Mouse (Mus musculus) layer of hippocampus, postnatal 10 days (tissue): ENCODE measurements around the gene Tomm40l. TPM values are rescaled to one million over a fixed set of nuclear protein-coding genes. Genes with fewer than 3 reads are reported as not detected.

Experiments
- DNase-seq, 2 experiments: peaks; one replicate each; pipeline ENCODE4 v3.0.0; 2021; ENCODE audit warnings: low spot score in 2 of 2
- total RNA-seq, 2 experiments: library from RNA; stranded (reverse); gene quantifications; 2 replicates each; pipeline ENCODE4 v1.2.3; 2021

Tomm40l gene
- total RNA-seq, 2 experiments from 2014 or later, result 65.5 to 66.3 TPM

- DNase-seq, result no peak
Measured at GRCm38 (mm10) chr1:171193911-171194830, 28.1 kb downstream of the Tomm40l start.

GRCm38 (mm10) chr1:171193093-171193840 is 29.0 kb downstream of the Tomm40l start:
- DNase-seq, result no peak

- DNase-seq, result no peak
Measured at GRCm38 (mm10) chr1:171192283-171192682, 30.0 kb downstream of the Tomm40l start.

- DNase-seq, result no peak
Measured at GRCm38 (mm10) chr1:171190832-171191231, 31.5 kb downstream of the Tomm40l start.

- no peak for DNase-seq
Measured at GRCm38 (mm10) chr1:171189476-171190114, 32.7 kb downstream of the Tomm40l start.

GRCm38 (mm10) chr1:171189046-171189445 is 33.3 kb downstream of the Tomm40l start:
- no peak for DNase-seq

- DNase-seq, result no peak
Measured at GRCm38 (mm10) chr1:171187851-171188700, 34.2 kb downstream of the Tomm40l start.

- DNase-seq, result no peak
Measured at GRCm38 (mm10) chr1:171185655-171186054, 36.7 kb downstream of the Tomm40l start.

- no peak for DNase-seq
Measured at GRCm38 (mm10) chr1:171184314-171184713, 38.0 kb downstream of the Tomm40l start.

GRCm38 (mm10) chr1:171183620-171184019 is 38.7 kb downstream of the Tomm40l start:
- no peak for DNase-seq

- DNase-seq, result no peak
Measured at GRCm38 (mm10) chr1:171183025-171183424, 39.3 kb downstream of the Tomm40l start.

GRCm38 (mm10) chr1:171179487-171180171 is 42.7 kb downstream of the Tomm40l start:
- DNase-seq, result no peak

GRCm38 (mm10) chr1:171172779-171173178 is 49.5 kb downstream of the Tomm40l start:
- DNase-seq, result no peak

GRCm38 (mm10) chr1:171171138-171171537 is 51.2 kb downstream of the Tomm40l start:
- no peak for DNase-seq

- no peak for DNase-seq
Measured at GRCm38 (mm10) chr1:171169913-171170312, 52.4 kb downstream of the Tomm40l start.

GRCm38 (mm10) chr1:171168906-171169305 is 53.4 kb downstream of the Tomm40l start:
- DNase-seq, result no peak
